Mouse (Mus musculus) mesoderm, embryonic 11.5 days (tissue): ENCODE data around the gene Tcn2.
"Not testable (repeated sequence)": the region's sequence is repeated elsewhere in the genome, so short reads cannot be mapped to it uniquely, and the experiment has no call there.

Source experiments
- DNase-seq: peaks from one replicate; pipeline ENCODE4 v3.0.0-alpha.2; 2012; ENCODE audit warnings: low read depth, low spot score

Tcn2 gene

GRCm38 (mm10) chr11:3931511-3932211 is at the start of gene Tcn2:
TSS of gene Tcn2 (minus strand) at chr11:3932159.
- DNase-seq = peak; percentile 83

GRCm38 (mm10) chr11:3981536-3981935 is 49.6 kb upstream of the Tcn2 start:
- peak; percentile 8 for DNase-seq

- DNase-seq = no peak
These were observed 46.5 kb upstream of the Tcn2 start for GRCm38 (mm10) chr11:3978421-3978820.

DNA sequence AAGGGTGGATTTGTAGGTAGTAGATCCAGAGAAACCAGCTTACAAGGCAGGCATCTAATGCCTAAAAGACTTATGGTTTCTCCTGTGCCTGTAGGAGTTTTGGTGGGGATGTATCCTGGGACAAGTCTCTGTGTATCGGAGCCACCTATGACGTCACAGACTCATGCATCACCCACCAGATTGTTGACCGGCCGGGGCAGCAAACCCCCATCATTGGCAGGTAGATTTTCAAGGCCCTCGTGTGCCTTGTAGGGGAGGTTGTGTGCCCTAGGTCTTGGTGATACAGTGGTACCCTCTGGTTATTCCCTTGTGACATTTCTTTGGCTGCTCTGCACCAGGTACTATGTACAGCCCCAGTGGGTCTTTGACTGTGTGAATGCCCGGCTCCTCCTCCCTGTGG is 44.7 kb upstream of the Tcn2 start, which contains the start of gene 4930556J24Rik:
TSS of gene 4930556J24Rik (minus strand) at position 101 of the 400 bp plus-strand sequence.
- no peak for DNase-seq

DNA sequence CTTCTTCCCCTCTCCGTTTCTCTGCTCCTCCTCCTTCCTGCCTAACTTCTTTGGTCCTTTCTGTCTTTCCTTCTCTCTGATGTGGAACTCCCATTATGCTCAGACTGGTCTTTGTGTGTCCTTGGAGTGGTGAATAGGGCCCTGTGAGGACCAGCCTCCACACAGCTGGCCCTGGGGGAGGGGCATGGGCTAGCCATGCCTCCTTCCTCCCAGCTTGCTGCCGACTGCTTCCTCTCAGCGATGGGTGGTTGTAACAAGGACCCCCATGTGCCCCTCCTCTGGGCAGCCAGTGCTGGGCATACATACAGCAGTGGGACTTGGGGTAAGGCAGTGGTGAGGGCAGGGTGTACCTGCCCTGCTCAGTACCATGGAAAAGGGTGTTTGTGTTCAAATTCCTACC is 42.4 kb upstream of the Tcn2 start:
- DNase-seq = no peak

- DNase-seq = no peak
These were observed 41.1 kb upstream of the Tcn2 start for GRCm38 (mm10) chr11:3973081-3973480.

DNA sequence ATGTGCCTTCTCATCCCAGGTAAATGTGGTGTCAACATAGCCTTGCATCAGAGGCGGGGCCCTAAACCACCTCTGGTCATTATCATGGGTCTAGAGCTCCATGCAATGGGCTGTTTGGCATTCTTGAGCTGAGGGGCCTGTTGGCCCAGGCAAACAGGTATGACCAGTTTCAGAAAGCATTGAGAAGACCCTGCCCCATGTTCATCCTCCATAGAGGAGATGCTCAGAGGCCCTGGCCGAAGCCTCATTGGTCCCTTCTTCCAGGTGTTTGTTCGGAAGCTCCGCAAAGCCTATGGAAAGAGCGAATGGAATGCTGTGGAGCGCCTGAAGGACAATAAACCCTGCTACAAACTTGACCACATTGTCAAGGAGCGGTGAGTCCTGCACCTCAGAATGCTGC is 38.4 kb upstream of the Tcn2 start:
- no peak for DNase-seq

- DNase-seq = no peak
These were observed 37.9 kb upstream of the Tcn2 start for GRCm38 (mm10) chr11:3969837-3970236.

DNA sequence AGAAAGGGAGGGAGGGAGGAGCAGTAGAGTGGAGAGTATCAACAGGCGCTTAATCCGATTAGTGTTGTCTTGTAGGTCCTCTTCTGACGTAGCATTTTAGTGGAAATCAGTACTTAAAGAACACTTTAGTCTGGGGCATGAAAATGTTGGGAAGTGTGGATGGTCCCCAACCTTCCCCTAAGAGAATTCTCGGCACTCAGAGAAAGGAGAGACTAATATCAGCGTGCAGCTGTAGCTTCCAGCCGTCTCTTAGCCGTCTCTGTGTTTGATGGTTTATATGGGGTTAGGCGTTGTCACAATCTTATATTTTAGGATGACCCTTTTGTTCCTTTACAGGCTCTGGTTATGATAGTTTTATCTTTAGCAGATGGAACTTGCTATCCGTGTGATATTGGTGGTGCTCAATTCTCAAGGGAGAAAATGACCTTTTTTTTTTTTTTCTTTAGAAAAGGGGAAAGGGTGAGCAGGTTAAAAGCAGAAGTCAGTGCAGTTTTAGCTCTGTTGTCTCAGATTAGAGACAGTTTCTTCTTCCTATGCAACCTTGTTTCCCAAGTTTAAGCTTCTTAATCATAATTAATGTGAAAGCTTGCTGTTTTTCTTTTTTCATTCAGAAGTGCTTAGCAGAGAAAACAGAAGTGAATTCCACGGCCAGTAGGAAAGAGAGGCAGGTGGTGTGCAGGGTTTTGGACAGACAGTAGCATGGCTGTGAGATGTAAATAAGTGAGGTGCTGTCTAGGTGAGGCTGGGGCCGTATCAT is 32.6 kb upstream of the Tcn2 start:
- no peak for DNase-seq

DNA sequence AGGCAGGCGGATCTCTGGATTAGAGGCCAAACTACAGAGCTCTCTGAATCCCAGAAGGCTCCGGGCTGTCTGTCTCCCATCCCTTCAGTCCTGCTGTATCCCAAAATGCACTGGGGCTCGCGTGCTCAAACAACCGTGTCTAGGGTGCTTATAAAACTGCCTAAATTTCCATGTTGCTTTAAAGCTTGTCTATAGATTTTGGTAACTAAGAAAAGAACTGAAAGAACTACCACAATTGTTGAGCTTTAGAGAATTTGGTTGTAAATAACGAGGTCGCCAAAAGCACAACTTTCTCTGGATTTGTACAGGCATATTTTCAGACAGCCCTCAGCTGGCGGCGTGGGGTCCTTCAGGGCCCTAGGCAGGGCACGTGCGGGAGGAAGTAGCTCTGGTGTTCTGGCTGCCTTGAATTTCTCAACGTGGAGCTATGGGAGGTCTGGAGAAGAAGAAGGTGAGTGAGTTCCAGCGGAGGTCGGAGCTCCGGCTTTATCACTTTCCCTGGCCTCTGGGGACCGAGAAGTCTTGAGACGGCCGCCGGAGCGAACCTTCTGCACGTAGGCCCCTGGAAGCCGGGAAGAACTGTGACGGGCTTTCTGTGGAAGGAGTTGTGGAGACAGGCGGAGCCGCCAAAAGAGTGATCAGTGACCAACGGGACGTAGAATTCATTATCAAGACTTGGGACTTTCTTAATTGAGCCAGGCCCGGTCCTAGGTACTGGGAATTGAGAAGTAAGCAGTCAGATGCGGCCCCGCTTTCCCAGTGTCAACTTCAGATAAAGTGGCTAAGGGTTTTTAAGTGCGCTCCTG is 31.9 kb upstream of the Tcn2 start, which contains the start of gene Pes1:
TSS of gene Pes1 (plus strand) at position 366 of the 806 bp plus-strand sequence.
- peak; percentile 86 for DNase-seq

GRCm38 (mm10) chr11:3963155-3963554 is 31.2 kb upstream of the Tcn2 start:
- DNase-seq = no peak

DNA sequence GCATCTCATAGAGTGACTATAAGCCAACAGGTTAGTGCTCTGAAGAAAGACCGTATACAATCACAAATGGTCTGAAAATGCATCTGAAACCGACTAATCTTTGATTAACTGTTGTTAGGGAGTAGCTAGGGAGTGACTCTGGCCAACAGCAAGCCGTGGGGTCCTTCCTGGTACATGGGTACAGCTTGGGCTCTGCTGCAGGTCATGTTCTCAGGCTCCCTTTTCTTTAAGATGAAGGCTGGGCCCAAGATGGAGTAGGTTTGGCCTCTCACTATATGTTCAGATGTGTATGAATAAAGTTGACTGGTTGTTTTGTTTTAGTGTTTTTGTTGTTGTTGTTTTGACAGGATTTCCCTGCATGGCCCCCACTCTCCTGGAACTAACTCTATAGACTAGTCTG is 29.8 kb upstream of the Tcn2 start:
- no peak for DNase-seq

DNA sequence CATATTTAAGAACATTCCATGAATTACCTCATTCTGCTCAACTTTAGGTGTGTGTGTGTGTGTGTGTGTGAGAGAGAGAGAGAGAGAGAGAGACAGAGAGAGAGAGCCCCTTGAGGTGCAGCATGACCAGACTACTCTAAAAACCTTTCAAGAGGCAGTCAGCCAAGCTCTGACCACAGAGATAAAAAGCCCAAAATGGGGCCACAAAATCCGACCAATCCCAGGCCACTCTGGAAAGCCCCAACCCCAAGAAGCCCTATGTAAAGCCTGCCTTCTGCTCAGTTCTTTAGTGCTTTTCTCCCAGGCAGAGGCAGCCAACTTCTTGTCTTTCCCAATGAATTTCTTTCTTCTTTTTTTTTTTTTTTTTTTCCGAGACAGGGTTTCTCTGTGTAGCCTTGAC is 28.9 kb upstream of the Tcn2 start:
- no peak for DNase-seq

GRCm38 (mm10) chr11:3955371-3955770 is 23.4 kb upstream of the Tcn2 start:
- DNase-seq = not testable (repeated sequence)

- not testable (repeated sequence) for DNase-seq
These were observed 22.9 kb upstream of the Tcn2 start for GRCm38 (mm10) chr11:3954876-3955275.

- no peak for DNase-seq
These were observed 14.4 kb upstream of the Tcn2 start for GRCm38 (mm10) chr11:3946386-3946785.

- no peak for DNase-seq
These were observed 9.4 kb upstream of the Tcn2 start for GRCm38 (mm10) chr11:3941371-3941770.

DNA sequence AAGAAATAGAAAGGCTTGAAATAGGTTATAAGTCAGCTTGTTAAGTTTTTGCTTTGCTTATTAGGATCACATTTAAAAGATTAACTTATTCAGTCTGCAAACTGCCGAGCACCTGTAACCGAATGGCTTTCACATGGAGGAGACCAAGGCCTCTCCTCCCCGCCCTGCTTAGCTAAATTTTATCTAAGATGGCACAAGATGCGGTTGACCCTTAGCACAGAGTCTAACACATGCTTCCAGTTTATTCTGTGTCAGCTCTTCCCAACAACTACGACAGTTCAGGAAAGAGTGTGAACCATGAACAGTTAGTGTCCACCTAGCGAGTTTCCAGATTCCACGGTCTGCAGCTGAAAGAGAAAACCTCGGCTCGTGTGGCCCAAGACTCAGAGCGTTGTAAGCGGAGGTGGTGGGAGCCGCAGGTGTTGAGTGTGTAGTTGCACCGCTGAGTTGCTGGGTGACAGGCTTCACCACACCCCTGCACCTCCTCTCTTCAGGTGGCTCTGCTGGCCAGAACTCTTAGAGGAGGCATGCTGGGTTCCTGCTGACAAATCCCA is 5.4 kb upstream of the Tcn2 start:
- DNase-seq = no peak

DNA sequence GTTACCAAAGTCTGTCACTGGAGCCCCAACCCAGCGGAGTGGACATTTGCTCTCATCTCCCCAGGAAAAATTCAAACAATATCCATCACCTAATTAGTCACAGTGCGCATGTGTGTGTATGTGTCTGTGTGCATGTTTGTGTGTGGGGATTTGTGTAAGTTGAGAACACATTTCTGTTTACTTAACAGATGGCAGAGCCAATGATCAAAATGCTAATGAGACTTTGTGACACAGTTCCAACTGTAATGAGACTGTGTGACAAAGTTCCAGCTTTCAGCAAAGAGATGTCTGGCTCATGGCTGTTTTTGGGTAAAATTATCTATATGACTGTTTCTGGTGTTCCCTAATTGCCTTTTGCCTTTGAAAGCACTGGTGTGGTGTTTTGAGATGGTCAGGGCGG is 4.4 kb upstream of the Tcn2 start:
- DNase-seq = no peak

DNA sequence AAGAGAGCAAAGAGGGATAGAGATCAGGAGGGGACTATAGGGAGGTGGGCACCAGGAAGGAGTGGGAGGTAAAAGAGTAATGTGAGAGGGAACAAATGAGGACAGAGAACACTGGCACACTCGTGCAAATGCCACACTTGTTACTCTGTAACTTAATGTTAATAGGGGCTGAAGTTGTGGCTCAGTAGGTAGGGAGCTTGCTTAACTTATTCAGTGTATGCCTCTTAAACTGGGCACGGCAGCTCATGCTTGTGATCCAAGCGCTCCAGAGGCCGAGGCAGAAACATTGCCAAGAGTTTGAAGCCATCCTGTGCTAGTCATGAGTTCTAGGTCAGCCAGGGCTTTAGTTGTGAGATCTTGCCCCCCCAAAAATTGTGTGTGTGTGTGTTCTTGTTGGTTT is 3.2 kb upstream of the Tcn2 start:
- DNase-seq = no peak

DNA sequence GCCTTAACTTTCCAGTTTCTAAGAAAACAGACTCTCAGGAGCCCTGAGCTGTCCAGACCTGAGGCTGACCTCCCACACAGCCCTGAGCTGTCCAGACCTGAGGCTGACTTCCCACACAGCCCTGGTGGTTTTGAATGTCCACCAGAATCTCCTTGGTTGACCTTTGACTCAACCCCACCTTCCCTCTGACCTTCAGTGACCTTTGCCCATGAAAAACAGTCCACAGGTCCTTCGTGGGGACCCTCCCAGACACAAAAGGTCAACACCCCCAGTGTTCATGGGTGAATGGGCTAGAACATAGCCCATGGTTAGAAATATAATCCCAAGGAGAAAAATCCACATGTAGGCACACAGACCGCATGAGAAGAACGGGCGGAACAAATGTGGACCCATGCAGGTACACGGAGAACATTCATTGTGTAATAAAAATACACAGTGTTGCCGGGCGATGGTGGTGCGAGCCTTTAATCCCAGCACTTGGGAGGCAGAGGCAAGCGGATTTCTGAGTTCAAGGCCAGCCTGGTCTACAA is 1.9 kb upstream of the Tcn2 start:
- no peak for DNase-seq

GRCm38 (mm10) chr11:3930931-3931330 is 1.0 kb downstream of the Tcn2 start:
- DNase-seq = no peak
